21 mouse cellular contexts compared by ENCODE assay signal in the genomic region with DNA sequence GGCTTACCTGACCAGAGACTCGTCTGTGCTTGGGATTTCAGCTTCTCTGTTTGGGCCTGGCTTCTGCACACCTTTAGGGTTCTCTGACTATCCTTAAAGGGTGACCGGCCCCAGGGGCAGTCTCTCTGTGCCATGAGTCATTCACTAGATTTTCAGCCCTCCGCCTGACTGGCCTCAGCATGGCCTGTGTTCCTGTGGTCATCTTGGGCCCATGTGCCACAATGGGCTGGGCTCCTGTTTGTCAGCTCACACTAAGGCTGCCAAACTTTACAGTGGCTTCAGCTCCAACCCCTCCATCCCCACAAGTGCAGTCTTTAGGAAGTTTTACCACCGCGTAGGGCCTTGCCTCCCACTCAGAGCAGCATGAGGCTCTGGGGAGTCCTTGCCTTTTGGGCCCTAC. TPM values are rescaled to one million over a fixed set of nuclear protein-coding genes. Genes with fewer than 3 reads are reported as not detected.
"Had no signal": no experiment of that assay in that cellular context is flagged by ENCODE, and none has a peak within 500 bp of the region (broad histone marks: within the 10 kb centered on the region; RNA-seq: fewer than 3 reads in every experiment).

No protein-coding gene starts in this region.

- H3K4me1 ChIP-seq: limb, embryonic 13.5 days; stomach, embryonic 15.5 days had no signal

- H3K27ac ChIP-seq: limb, embryonic 10.5 days; limb, embryonic 13.5 days; liver, embryonic 12.5 days; liver, embryonic 15.5 days; lung, embryonic 15.5 days; midbrain, embryonic 10.5 days; stomach, embryonic 15.5 days had no signal

- H3K9me3 ChIP-seq: limb, embryonic 10.5 days; limb, embryonic 13.5 days; liver, embryonic 12.5 days; liver, embryonic 15.5 days; lung, embryonic 15.5 days; megakaryocyte, embryonic 14.5 days; midbrain, embryonic 10.5 days; stomach, embryonic 15.5 days had no signal

- ATAC-seq: liver, embryonic 12.5 days had no signal

- H3K27me3 ChIP-seq: limb, embryonic 13.5 days; liver, embryonic 12.5 days; liver, embryonic 15.5 days; lung, embryonic 15.5 days; megakaryocyte, embryonic 14.5 days; stomach, embryonic 15.5 days had no signal

- DNase-seq: kidney, adult 9 months; kidney, postnatal 14 days; kidney, postnatal 4 days; liver; lung, adult 18-20 months; lung, postnatal 10 days; lung, postnatal 36 days; midbrain, embryonic 14.5 days; retina, postnatal 1 day; right cerebral cortex, postnatal 25 days; spleen, adult 18-20 months; thymus, postnatal 25 days had no signal

- H3K4me3 ChIP-seq: limb, embryonic 10.5 days; limb, embryonic 13.5 days; liver, embryonic 12.5 days; liver, embryonic 15.5 days; lung, embryonic 15.5 days; megakaryocyte, embryonic 14.5 days; midbrain, embryonic 10.5 days; stomach, embryonic 15.5 days had no signal

RNA-seq across cellular contexts. Expression of a gene that starts 7.6 kb away (rescaled TPM):
- polyA plus RNA-seq: liver, embryonic 12.5 days had no signal

RNA-seq across cellular contexts. Expression of a gene that starts 38.2 kb away (rescaled TPM):
- total RNA-seq: neutrophil, adult 5-6 weeks had no signal

RNA-seq across cellular contexts. Expression of a gene that starts 45.1 kb away (rescaled TPM):
- total RNA-seq: neutrophil, adult 5-6 weeks had no signal
